Mouse (Mus musculus): ENCODE measurements around the gene Olfr62. TPM values are rescaled to one million over a fixed set of nuclear protein-coding genes. Genes with fewer than 3 reads are reported as not detected.

The Olfr62 gene
- polyA plus RNA-seq, 1 experiment, result not detected

- H3K27me3 ChIP-seq (ENCODE audit: control insufficient read depth, insufficient read depth, low read length, poor library complexity, severe bottlenecking), result no peaks in the 10 kb centered on the region
- H3K36me3 ChIP-seq (ENCODE audit: control insufficient read depth, insufficient read depth, low read length, poor library complexity, severe bottlenecking), result peaks cover 36% of the 10 kb centered on the region
- H3K27ac ChIP-seq (ENCODE audit: insufficient read depth, low read length), result no peak overlapping the region
- TF ChIP-seq CTCF (IDR thresholded peaks at IDR 0.05; ENCODE audit: low read depth, low read length), result no peak
- TF ChIP-seq POLR2A (IDR thresholded peaks at IDR 0.05; ENCODE audit: insufficient read depth, low read length), result no peak
- TF ChIP-seq EP300 (IDR thresholded peaks at IDR 0.05; ENCODE audit: insufficient read depth, low read depth, low read length), result no peak
- H3K9ac ChIP-seq (ENCODE audit: low read depth, poor library complexity, severe bottlenecking), result peak overlapping the region; percentile 73
- no peaks in the 10 kb centered on the region for H3K9me3 ChIP-seq (replicated peaks; ENCODE audit: control insufficient read depth, insufficient read depth, low read length, poor library complexity, severe bottlenecking)
- H3K4me1 ChIP-seq (ENCODE audit: control insufficient read depth, insufficient read depth, low read length), result no peaks in the 10 kb centered on the region
- H3K4me3 ChIP-seq (ENCODE audit: low read depth, low read length), result peak overlapping the region; percentile 36; the same call in 1 of the 2 replicates
These were observed 37.0 kb upstream of the Olfr62 start for GRCm38 (mm10) chr4:118621781-118622180.

DNA sequence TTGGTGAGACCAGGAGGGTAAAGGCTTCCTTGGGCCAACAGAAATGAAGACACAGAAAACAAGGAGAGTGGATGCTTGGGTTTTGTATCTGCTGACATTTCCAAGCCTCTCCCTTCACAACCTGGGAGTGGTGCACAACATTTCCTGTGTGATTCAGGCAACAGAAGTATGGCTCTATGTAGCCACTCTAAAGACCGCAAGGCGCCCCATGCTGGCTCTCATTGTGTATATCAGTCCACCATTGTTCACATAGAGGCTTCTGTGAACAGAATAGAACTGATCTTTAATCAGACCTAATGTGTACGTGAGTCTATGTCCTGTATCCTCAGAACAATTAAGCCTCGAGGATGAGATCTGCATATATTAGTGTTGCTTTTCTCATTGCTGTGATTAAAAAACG lies 28.5 kb upstream of the Olfr62 start:
- no peak overlapping the region for H3K4me3 ChIP-seq (ENCODE audit: low read depth, low read length)
- TF ChIP-seq EP300 (IDR thresholded peaks at IDR 0.05; ENCODE audit: insufficient read depth, low read depth, low read length), result no peak
- no peak for TF ChIP-seq POLR2A (IDR thresholded peaks at IDR 0.05; ENCODE audit: insufficient read depth, low read length)
- H3K27me3 ChIP-seq (ENCODE audit: control insufficient read depth, insufficient read depth, low read length, poor library complexity, severe bottlenecking), result no peaks in the 10 kb centered on the region
- H3K9me3 ChIP-seq (replicated peaks; ENCODE audit: control insufficient read depth, insufficient read depth, low read length, poor library complexity, severe bottlenecking), result no peaks in the 10 kb centered on the region
- peaks cover 28% of the 10 kb centered on the region for H3K36me3 ChIP-seq (ENCODE audit: control insufficient read depth, insufficient read depth, low read length, poor library complexity, severe bottlenecking)
- no peaks in the 10 kb centered on the region for H3K4me1 ChIP-seq (ENCODE audit: control insufficient read depth, insufficient read depth, low read length)
- H3K27ac ChIP-seq (ENCODE audit: insufficient read depth, low read length), result no peak overlapping the region
- no peak overlapping the region for H3K9ac ChIP-seq (ENCODE audit: low read depth, poor library complexity, severe bottlenecking)

- no peak for TF ChIP-seq EP300 (IDR thresholded peaks at IDR 0.05; ENCODE audit: insufficient read depth, low read depth, low read length)
- TF ChIP-seq CTCF (IDR thresholded peaks at IDR 0.05; ENCODE audit: low read depth, low read length), result no peak
- TF ChIP-seq POLR2A (IDR thresholded peaks at IDR 0.05; ENCODE audit: insufficient read depth, low read length), result no peak
- Histone ChIP-seq H3K4me1 (ENCODE audit: control insufficient read depth, insufficient read depth, low read length) (no peaks in the 10 kb centered on the region), H3K9me3 (replicated peaks; ENCODE audit: control insufficient read depth, insufficient read depth, low read length, poor library complexity, severe bottlenecking) (no peaks in the 10 kb centered on the region), H3K27ac (ENCODE audit: insufficient read depth, low read length) (no peak overlapping the region), H3K36me3 (ENCODE audit: control insufficient read depth, insufficient read depth, low read length, poor library complexity, severe bottlenecking) (no peaks in the 10 kb centered on the region), H3K27me3 (ENCODE audit: control insufficient read depth, insufficient read depth, low read length, poor library complexity, severe bottlenecking) (no peaks in the 10 kb centered on the region), H3K9ac (ENCODE audit: low read depth, poor library complexity, severe bottlenecking) (no peak overlapping the region), H3K4me3 (ENCODE audit: low read depth, low read length) (no peak overlapping the region)
These were observed 16.2 kb upstream of the Olfr62 start for GRCm38 (mm10) chr4:118642346-118643190.

DNA sequence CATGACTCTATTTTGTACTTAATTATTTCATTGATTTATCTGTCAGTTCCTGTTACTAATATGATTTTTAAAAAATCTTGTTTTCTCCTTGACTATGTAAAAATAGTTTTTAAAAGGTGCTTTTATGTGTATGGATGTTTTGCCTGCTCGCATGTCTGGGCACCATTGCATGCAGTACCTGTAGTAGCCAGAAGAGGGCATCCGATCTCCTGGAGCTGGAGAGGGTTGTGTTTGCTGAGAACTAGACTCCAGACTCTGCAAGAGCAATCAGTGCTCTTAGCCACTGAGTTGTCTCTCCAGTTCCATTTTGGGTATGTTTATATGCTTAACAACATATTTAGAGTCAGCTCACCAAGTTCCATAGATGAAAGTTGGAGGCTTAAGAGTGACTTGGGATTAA lies 13.5 kb upstream of the Olfr62 start:
- no peaks in the 10 kb centered on the region for H3K9me3 ChIP-seq (replicated peaks; ENCODE audit: control insufficient read depth, insufficient read depth, low read length, poor library complexity, severe bottlenecking)
- TF ChIP-seq CTCF (IDR thresholded peaks at IDR 0.05; ENCODE audit: low read depth, low read length) (peak; percentile 87), EP300 (IDR thresholded peaks at IDR 0.05; ENCODE audit: insufficient read depth, low read depth, low read length) (no peak), POLR2A (IDR thresholded peaks at IDR 0.05; ENCODE audit: insufficient read depth, low read length) (no peak)
- no peaks in the 10 kb centered on the region for H3K4me1 ChIP-seq (ENCODE audit: control insufficient read depth, insufficient read depth, low read length)
- H3K36me3 ChIP-seq (ENCODE audit: control insufficient read depth, insufficient read depth, low read length, poor library complexity, severe bottlenecking), result no peaks in the 10 kb centered on the region
- no peak overlapping the region for H3K9ac ChIP-seq (ENCODE audit: low read depth, poor library complexity, severe bottlenecking)
- H3K4me3 ChIP-seq (ENCODE audit: low read depth, low read length), result no peak overlapping the region
- H3K27ac ChIP-seq (ENCODE audit: insufficient read depth, low read length), result no peak overlapping the region
- no peaks in the 10 kb centered on the region for H3K27me3 ChIP-seq (ENCODE audit: control insufficient read depth, insufficient read depth, low read length, poor library complexity, severe bottlenecking)

DNA sequence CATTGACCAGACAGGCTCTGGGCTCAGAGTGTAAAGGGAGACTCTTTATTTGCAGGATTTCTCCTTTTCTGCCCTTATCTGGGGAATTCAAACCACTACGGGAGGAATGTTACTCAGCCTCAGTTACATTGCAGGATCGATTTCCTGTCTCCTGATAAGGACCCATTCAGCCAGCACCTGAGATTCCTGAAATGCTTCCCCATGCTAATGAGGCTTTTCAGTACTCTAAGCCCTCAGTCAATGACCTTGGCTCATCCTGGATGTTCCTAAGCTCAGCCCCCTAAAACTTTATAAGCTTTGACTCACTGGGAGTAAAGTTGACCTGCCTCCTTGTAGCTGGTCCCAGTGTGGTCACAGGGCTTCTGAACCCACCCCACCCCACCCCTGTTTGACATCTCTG lies 28.3 kb downstream of the Olfr62 start:
- Histone ChIP-seq H3K9me3 (replicated peaks; ENCODE audit: control insufficient read depth, insufficient read depth, low read length, poor library complexity, severe bottlenecking) (no peaks in the 10 kb centered on the region), H3K27me3 (ENCODE audit: control insufficient read depth, insufficient read depth, low read length, poor library complexity, severe bottlenecking) (no peaks in the 10 kb centered on the region), H3K4me3 (ENCODE audit: low read depth, low read length) (no peak overlapping the region), H3K9ac (ENCODE audit: low read depth, poor library complexity, severe bottlenecking) (no peak overlapping the region), H3K36me3 (ENCODE audit: control insufficient read depth, insufficient read depth, low read length, poor library complexity, severe bottlenecking) (no peaks in the 10 kb centered on the region), H3K4me1 (ENCODE audit: control insufficient read depth, insufficient read depth, low read length) (peaks cover 6% of the 10 kb centered on the region), H3K27ac (ENCODE audit: insufficient read depth, low read length) (peak overlapping the region; percentile 75)
- TF ChIP-seq EP300 (IDR thresholded peaks at IDR 0.05; ENCODE audit: insufficient read depth, low read depth, low read length) (no peak), POLR2A (IDR thresholded peaks at IDR 0.05; ENCODE audit: insufficient read depth, low read length) (no peak), CTCF (IDR thresholded peaks at IDR 0.05; ENCODE audit: low read depth, low read length) (no peak)

- H3K9ac ChIP-seq (ENCODE audit: low read depth, poor library complexity, severe bottlenecking), result no peak within 1 kb of the TSS
- H3K27ac ChIP-seq (ENCODE audit: insufficient read depth, low read length), result no peak within 1 kb of the TSS
- no peaks in the 10 kb centered on the region for H3K27me3 ChIP-seq (ENCODE audit: control insufficient read depth, insufficient read depth, low read length, poor library complexity, severe bottlenecking)
- TF ChIP-seq EP300 (IDR thresholded peaks at IDR 0.05; ENCODE audit: insufficient read depth, low read depth, low read length) (no peak), CTCF (IDR thresholded peaks at IDR 0.05; ENCODE audit: low read depth, low read length) (no peak), POLR2A (IDR thresholded peaks at IDR 0.05; ENCODE audit: insufficient read depth, low read length) (no peak)
- H3K4me3 ChIP-seq (ENCODE audit: low read depth, low read length), result no peak within 1 kb of the TSS
- no peaks in the 10 kb centered on the region for H3K9me3 ChIP-seq (replicated peaks; ENCODE audit: control insufficient read depth, insufficient read depth, low read length, poor library complexity, severe bottlenecking)
- H3K36me3 ChIP-seq (ENCODE audit: control insufficient read depth, insufficient read depth, low read length, poor library complexity, severe bottlenecking), result no peaks in the 10 kb centered on the region
- peaks cover under 1% of the 10 kb centered on the region for H3K4me1 ChIP-seq (ENCODE audit: control insufficient read depth, insufficient read depth, low read length)
These were observed 33.7 kb downstream of the Olfr62 start, which contains the start of gene Olfr1342 for GRCm38 (mm10) chr4:118692412-118692973. Gene Olfr1342, minus strand, starts transcription at chr4:118692756.

Data from ES-Bruce4 (cell line).